Mouse (Mus musculus) cerebellum, postnatal 10 days (tissue): ENCODE measurements around the gene Zmym1.
A peak's percentile ranks its signal among the peaks of the same experiment; 100 is the strongest.
"Not testable (repeated sequence)": the region's sequence is repeated elsewhere in the genome, so short reads cannot be mapped to it uniquely, and the experiment has no call there.

Experiments
- DNase-seq, 2 experiments: peaks; one replicate each; pipeline ENCODE4 v3.0.0; 2021; ENCODE audit warnings: mixed read lengths in 2 of 2

Gene Zmym1

DNA sequence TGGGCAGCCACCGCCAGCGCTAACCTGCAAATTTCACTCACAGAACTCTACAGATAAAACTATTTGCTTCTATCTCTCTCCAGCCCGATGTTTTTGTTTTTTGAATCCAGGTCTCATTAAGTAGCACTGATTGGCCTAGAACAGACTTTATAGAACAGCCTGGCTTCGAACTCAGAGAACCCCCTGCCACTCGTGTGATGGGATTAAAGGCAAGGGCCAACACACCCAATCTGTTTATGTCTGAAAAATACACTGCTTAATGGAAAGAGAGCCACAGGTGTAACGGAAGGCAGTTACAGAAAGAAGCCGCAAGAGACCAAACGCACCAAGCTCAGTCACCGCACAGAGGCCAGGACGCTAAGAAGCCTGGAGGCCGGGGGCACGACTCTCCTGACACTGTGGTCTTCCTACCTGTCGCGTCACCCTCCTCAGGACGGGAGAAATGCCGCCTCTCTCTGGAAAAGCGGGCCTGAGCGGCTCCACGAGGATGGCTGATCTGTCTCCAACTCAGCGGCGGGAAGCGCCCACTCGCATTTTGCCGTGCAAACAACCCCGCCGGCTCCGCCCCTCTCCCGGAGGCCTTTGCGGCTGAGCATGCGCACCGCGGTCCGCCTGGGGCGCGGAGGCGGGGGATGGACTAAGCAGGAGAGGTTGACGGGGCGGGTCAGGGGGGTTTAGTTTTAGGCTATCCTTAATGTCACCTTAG, at the start of gene Zmym1:
Gene Zmym1, minus strand, starts transcription at position 568 of the 706 bp plus-strand sequence.
- peak; percentile 95 to 97 for DNase-seq

DNA sequence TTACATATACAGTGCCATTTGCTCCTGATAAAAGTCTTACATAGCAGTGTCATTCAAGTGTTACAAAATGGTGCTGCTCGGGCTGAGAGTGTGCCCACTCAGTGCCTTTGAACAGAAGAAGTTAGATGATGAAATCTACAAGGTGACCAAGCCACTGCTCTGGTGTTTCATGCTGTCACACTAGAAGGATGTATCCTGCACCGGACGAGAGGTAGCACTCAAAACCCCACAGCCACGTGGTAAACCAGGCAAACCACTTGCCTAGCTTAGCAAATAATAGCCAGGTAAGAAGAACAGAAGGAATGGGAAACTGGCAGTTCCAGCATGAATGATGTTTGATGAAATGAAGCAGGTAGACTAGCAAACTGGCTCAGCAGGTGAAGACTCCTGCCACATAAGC, 49.6 kb upstream of the Zmym1 start:
- no peak for DNase-seq

DNA sequence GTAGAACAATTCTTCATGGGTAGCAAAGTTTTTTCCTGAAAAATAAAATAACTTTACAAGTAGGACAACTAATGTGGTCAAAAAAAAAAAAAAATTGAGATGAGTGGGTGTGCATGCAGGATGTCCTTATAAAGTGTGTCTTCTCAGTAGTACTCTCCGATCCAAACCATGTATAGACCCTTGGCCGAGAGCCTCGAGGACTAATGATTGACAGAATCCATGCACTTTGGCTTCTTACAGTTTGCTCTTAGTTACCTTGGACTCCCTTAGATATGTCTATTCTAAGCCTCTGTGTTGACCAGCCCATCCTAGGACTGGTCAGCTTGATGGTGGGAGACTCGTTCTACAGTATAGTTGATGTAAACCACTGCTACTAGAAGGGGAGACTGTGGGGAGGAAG, 46.6 kb upstream of the Zmym1 start:
- DNase-seq, result no peak

DNA sequence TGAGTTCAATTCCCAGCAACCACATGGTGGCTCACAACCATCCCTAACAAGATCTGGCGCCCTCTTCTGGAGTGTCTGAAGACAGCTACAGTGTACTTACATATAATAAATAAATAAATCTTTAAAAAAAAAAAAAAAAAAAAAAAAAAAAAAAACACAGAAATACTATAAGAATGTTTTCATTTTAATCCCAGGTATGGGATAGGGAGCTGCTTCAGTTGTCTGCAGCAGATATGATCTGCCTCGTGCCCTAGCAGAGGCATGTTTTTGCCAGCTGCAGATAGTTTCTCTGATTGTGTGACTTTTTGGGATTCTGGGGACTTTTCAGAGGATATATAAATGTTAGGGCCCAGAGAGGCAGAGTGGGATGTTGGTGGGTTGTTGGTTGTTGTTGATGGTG, 38.6 kb upstream of the Zmym1 start:
- not testable (repeated sequence) for DNase-seq

DNA sequence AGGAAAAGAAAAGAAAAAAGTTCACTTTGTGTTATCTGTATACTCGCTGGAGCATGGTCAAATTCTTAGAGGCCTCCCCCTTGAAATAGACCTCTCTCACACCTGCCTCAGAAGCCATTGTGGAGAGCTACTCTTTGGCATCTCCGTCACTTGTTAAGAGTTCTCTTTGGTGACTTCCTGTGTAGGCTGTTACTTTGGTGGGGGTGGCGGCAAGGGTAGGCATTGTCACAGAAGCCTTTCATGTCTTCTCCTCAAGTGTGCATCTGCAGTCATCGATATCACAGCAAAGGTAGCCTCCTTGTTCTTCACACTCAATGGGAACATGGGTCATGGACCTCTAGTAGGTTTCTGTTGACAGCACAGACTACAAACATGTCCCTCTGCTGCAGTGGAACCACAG, 34.1 kb upstream of the Zmym1 start:
- DNase-seq, result no peak

DNA sequence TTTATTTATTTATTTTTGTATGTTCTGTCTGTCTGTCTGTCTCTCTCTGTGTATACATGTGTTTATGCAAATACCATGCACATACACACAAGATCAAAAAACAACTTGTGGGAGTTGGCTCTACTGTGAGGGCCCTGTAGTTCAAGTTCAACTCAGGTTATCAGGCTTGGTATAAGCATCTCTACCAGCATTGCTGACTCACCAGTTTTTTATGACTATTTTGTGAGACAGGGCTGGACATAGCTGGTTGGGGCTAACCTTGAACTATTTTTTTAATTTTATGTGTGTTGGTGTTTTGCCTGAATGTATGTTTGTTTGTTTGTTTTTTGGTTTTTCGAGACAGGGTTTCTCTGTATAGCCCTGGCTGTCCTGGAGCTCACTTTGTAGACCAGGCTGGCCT, 30.2 kb upstream of the Zmym1 start:
- DNase-seq, result no peak

DNA sequence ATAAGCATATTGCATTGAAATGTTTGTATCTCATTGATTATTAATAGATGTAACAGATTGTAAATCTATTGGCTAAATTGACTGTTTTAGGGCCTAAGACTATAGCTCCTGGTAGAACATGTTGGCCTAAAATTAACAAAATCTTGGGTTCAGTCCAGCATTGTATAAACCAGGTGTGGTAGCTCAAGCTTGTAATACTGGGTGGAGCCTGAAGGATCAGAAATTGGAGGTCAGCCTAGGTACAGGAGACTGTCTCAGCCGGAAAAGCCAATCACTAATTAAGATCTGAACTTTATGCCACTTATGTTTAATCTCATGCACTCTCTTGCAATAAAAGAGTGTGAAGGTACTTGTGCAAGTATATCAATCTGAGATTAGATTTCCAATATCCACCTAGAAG, 24.8 kb upstream of the Zmym1 start:
- no peak for DNase-seq

DNA sequence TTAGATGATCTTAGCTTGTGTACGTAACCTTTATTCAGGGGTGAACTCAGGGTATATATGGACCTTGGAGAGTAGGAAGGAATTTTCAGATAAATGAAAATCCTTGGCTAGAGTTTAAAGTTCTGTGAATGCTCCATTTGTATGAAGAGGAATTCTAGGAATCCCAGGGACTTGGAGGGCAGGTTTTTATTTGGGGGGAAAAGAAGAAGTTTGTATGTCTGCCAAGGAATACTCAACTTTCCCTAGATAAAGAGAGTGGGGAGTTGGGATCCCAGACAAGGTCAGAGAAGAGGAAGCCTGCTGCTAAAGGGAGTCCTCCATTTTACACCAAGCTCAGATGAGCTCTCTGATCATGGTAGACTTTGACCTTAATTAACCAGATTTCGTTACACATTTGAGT, 22.2 kb upstream of the Zmym1 start:
- DNase-seq, result no peak

DNA sequence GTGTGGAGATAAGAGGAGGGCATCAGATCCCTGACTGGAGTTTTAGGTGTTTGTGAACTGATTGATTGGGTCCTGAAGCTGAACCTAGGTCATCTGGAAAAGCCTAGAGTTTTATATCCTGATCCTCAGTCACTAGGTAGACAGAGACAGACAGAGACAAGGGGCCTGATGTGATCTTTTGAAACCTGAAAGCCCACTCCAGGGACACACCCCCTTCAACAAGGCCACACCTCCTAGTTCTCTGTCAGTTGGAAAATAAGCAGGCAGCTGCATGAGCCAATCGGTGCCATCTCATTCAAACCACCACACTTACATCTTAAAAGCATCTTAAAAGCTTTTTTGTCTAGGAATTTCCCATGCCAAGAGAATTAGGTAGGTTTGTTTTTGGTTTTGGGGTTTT, 19.9 kb upstream of the Zmym1 start:
- DNase-seq, result no peak

DNA sequence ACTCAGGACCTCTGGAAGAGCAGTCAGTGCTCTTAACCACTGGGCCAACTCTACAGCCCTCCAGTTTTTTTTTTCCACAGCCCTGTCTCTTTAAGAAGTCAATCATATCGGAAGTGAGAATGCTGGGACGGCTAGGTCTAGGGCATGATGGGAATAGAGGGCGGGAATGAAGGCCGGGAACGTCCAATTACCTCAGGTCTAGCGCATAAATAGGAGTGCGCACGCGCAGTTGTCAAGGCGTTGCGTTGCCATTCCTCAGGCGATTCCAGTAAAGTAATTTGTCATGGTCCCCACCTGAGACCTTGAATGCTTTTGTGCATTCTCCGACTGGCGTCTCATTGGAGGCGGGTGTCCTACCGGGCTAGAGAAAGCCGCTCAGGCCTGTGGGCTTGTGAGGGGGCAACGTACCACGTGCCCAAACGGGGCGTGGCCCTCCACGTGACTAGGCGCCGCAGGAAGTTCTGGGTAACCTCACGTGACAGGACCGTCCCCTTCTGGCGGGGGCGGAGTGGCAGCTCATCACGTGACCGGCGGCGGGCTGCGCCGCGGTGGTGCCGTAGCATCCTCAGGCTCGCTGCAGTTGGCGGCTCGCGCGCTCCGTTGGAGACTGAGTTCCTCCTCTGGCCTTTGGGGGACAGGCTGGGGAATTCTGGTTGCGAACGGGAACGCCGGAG, 16.1 kb upstream of the Zmym1 start, which contains the start of gene Zmym6:
Gene Zmym6, plus strand, starts transcription at position 509 of the 674 bp plus-strand sequence.
- DNase-seq, result peak; percentile 99

DNA sequence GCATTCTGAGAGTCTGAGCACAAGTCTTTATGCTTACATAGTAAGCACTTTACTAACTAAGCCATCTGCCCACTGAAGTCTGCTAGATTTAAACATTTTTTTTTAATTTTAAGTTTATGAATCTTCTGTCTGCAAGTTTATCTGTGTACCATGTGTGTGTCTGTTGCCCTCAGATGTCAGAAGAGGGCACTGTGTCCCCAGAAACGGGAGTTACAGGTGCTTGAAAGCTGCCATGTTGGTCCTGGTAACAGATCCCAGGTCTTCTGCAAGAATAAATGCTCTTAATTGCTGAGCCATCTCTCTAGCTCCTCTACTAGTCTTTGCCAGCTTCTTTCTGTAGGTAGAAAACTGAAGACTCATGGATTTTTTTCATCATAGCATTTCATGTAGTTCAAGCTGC, 14.0 kb upstream of the Zmym1 start:
- DNase-seq, result no peak

DNA sequence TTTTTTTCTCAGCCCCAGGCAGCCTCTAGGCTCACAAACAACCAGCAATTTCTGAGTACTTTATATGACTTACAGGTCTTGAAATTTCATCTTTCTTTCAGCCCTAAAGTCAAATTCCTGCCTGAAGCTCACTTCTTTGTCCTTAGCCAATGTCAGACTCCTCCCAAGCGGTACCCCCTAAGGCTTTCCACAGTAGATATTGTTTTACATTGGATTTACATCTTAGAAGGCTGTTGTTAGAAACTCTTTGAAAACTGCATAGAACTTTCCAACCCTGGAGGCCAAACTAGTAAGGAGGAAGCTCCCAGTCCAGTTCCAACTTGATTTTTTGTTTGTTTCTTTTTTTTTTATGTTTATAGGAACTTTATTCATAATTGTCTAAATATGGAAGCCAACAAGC, 3.1 kb upstream of the Zmym1 start:
- no peak for DNase-seq

DNA sequence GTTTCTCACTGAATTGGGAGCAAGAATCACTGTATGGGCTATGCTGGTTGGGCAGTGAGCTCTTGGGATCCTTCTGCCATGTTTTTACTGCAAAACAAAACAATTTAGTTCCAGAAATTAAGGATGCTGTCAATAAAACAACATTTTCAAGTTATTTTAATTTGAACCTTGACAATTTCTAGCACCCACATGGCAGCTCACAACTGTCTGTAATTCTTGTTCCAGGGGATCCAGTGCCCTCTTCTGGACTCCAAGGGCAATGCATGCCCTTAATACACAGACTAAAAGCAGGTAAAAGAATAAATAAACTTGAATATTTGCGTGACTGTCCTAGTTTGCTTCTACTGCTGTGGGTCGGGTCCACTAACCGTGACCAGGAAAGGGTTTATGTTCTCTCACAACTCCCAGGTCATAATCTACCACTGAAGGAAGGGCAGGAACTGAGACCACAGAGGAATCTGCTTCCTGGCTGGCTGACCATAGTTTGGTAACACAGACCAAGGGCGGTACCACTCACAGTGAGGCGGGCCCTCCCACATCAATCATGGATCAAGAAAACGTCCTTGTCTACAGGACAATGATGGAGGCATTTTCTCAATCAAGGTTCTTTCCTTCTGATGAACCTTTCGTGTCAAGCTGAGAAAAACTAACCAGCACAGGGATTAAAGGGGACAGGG, 6.3 kb downstream of the Zmym1 start:
- no peak for DNase-seq

DNA sequence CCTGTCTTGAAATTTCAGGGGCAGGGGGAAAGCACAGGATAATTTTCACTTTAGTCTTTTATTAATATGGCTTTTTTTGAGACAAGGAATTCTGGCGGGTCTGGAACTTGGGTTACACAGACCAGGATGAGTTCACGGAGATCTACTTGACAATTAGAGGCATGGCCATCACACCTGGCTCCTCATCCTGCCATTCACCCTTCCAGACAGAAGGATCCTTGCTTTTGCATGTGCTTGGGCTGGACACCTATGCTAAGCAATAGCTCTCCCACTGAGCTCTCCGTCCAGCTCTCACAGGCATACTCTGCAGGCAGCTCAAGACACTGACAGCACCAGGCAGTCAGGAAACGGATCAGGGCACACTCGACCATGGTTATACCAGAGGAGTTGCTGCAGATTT, 7.9 kb downstream of the Zmym1 start:
- no peak for DNase-seq

DNA sequence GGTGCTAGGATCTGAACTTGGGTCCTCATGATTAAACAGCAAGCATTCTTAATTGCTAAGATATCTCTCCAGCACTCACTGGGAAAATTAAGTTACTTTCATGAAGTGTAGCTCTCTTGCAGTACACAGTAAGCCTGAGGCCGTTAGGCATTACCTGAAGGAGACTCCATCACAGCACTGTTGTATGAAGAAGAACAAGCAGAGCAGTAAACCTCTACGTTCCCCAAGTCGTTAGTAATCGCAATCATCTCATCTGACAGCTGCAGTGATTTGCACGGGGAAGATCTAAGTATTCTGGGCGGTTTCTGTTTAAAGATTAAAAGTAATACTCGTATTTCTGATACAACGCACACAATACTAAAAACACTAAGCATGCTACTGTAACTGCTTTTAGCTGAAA, 9.8 kb downstream of the Zmym1 start:
- DNase-seq, result no peak

DNA sequence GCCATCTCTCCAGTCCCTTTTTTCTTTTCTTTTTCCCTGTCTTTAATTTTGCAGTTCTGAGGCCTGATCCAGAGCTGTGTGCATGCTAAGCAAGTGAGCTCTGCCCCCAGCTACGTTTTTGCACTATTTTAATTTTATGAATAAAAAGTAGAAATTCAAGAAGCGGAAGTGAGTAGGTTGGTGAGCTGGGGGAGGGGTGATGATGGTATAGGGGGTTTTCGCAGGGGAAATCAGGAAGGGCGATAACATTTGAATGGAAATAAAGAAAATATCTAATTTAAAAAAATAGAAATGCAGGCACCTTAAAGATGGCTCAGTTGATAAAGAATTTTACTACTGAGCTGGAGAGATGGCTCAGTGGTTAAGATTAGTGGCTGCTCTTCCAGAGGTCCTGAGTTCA, 17.4 kb downstream of the Zmym1 start:
- no peak for DNase-seq

DNA sequence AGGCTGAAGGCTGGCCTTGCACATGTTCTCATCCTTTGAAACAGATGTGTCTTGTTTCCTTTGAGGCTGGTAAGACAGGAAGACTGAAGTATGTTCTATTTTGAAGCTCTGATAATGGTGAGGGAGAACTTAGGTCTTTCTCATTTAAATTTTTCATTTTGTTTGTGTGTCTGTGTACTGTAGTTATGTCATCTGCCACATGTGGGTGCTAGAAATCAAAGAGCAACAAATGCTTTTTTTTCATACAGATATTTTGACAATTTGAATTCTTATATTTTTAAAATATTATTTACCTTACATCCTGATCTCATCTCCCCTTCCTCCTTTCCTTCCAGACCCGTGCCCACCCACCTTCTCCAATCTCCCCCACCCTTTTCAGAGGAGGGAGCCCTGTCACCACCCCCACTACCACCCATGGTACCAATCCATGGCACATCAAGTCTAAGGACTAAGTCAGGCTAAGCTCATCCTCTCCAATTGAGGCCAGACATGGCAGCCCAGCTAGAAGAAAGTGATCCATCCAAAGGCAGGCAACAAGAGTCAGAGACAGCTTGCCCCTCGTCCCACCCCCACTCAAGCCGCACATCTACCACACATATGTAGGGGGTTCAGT, 21.0 kb downstream of the Zmym1 start:
- DNase-seq, result no peak

DNA sequence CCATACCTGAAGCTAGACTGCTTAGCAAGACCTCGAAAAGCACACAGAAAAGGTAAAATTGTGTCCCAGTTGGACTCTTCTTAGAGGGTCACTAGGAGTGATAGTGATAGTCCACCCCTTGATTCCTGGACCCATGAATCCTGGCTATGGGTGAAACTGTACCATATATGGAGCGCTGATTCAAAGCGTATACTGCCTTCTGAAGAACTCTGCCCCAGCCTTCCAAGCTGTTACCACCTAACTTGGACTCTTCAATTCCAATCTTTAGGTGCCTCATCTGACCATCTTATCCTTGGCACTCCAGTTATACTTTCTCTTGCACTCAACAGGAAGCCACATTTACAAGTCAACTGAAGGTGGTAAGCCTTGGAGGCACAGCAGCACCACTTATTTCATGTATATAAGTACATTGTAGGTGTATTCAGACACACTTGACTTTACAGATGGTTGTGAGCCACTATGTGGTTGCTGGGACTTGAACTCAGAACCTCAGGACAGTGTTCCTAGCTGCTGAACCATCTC, 22.1 kb downstream of the Zmym1 start:
- no peak for DNase-seq

DNA sequence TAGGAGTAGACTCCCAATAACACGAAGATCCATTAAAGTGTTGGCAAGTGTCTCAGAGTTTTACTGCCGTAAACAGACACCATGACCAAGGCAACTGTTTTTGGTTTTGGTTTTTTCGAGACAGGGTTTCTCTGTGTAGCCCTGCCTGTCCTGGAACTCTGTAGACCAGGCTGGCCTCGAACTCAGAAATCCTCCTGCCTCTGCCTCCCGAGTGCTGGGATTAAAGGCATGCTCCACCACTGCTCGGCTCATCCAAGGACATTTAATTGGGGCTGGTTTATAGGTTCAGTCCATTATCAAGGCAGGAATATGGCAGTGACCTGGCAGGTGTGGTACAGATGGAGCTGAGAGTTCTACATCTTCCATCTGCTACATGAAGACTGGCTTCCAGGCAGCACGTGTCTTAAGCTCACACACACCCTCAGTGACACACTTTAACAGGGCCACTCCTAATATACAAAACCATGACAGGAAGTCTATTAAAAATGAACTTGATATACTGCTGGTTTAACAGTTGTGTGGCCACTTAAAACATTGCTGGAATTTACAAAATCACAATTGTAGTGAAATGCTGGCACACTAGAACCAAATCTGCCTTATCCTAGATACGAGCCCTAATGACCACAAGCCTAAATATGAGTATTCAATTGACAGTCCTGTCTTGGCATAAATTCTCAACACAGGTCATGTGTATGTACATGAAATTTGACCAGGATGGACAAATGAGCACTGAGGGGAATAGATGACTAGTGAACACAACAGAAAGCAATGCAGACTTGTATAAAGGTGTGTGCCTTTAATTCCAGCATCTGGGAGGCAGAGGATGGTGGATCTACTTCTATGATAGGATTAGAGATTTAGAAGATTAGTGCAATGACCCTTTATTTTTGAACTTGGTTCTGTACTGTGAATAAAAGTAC, 22.8 kb downstream of the Zmym1 start:
- DNase-seq, result no peak

DNA sequence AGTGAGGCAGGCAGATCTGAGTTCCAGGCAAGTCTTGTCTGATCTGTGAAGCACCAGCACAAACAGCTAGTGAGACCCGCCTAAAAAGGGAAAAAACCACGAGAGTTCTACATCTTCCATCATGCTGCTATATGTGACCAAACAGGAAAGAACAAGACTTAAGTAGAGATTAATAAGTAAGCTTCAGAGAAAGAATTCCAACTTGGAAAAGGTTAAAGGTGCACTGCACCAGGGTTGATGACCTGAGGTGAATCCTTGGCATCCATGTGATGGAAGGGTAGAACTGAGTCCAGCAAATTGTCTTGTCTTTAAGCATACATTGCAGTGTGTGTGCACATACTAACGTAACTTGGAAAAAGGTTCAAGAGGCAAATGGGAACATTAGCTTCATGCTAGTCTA, 23.8 kb downstream of the Zmym1 start:
- DNase-seq, result no peak

DNA sequence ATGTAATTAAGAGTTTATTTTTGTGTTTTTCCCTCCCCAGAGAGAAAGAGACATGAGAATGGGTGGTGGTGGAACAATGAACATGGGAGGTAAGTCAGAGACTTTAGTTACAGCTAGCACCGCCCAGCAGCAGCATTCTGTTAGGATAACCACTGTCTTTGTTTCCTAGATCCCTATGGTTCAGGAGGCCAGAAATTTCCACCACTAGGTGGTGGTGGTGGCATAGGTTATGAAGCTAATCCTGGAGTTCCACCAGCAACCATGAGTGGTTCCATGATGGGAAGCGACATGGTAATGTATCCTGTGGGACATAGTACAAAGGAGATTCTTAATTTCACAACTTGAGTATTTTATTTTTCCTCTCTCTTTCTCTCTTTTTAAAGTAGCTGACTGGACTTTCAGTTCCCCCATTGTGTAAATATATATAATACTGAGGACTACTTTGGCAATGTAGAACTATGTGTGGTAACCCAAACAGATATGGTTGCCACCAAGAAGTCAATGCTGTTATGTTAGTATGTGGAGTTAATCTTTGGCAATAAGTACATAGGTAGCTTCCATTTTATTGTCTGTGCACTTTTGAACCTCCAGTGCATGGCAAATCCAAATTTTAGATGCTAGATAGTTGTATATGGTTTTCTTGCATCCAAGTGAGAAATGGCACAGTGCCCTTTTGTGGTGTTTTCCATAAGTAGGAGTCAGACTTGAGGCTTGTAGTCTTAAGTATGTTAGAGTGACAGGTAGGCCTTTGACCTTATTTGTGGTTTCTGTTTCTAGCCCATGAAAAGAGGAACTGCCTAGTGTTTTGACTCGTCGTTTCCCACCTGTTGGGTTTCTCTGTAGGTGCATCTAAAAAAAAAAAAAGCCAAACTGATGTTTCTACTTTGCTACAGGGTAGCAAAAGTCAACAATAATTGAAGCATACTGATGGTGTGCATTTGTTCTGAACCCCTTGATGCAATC, 33.4 kb downstream of the Zmym1 start:
- DNase-seq, result peak; percentile 78 to 83
